Mouse (Mus musculus) naive thymus-derived CD4-positive, alpha-beta T cell, adult 2 months (primary cell): ENCODE measurements around the gene Arhgef17.
"Not testable (repeated sequence)": the region's sequence is repeated elsewhere in the genome, so short reads cannot be mapped to it uniquely, and the experiment has no call there.

ENCODE experiments used
- DNase-seq: peaks from one replicate; pipeline ENCODE4 v3.0.0-alpha.2; 2011; ENCODE audit warnings: low read depth

Gene Arhgef17

DNA sequence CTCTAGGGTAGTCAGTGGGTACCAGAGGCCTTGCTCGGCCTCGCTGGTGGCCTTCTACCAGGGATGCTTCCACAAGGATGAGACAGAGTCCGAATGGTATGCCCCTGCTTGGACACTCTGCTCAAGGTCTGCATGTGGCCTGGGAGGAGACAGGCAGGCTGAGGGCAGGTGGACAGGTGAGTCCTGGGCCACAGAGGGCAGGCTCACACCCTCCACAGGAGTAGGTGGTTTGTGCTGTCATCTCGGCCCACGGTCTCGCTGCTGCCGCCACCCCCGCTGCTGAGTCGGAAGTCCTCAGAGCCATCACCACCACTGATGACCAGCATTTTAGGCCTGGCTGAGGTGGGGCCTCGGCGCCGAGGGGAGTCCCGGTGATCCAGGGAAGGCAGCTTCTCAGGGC, 58.7 kb downstream of the Arhgef17 start:
- no peak for DNase-seq

DNA sequence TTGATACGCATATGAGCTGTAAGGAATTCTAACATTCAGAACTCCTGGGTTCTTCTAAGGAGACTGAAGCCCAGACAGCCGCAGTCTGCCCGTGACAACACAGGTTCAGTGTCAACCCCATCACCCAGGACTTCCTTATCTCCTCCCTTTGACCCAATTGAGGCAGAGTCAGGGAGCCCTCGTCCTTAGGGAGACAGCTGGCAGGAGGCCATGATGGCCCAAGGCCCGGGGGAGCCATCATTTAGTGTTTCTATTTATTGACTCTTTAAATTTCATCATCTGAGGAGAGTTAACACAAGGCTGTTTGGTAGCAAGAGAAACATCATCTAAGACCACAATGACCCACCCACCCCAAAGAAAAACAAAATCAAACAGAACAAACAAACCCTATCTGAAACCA, 60.0 kb downstream of the Arhgef17 start:
- DNase-seq = no peak

DNA sequence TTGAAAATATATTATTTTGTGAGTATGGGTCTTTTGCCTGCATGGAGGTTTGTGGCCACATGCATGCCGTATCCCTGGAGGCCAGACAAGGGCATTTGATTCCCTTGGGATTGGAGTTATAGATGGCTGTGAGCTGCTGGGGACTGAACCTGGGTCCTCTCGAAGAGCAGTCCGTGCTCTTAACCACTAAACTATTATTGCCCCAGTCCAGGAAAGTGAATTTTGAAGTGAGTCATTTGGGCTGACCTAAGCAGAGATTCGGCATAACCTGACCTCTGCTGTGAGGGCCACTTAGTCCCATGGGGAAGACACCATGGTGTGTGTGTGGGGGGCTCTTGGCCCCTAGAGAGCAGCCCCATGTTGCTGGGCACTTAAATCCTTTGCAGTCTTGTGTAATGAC, 60.6 kb downstream of the Arhgef17 start:
- no peak for DNase-seq

DNA sequence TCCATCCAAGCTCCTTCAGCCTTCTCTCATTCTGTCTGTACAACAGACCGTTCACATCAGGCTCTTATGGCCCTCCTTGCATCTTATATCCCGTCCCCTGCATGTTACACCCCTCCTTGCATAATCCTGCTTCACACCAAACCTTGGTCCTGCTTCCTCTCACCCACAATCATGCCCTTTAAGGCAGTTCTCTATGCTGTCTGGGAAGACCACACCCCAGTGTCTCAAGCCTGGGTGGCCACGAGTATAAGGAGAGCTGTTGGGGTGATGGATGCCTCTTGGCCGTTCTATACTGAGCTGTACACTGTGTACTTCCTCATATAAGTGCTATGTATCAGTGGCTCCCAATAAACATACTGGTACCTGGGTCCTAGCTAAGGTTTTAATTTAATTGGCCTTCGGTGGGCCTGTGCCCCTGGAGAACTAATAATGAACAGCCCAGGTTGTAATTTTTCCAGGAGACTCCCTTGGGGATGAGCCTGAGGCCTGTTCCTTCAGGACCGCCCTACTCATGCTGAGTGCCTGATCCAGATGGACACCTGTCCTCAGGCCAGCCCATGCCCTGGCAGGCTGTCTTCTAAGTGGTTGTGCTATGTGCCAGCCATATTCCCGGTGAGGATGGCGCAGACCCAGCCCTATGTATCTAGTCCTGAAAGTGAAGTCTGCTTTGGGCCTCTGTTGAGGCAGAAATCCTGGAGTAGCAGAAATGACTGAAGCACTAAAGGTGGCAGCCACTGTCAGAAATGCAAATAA, 61.9 kb downstream of the Arhgef17 start:
- DNase-seq = no peak

GRCm38 (mm10) chr7:100868551-100868950, 63.4 kb downstream of the Arhgef17 start:
- no peak for DNase-seq

GRCm38 (mm10) chr7:100867561-100867960, 64.3 kb downstream of the Arhgef17 start:
- no peak for DNase-seq

GRCm38 (mm10) chr7:100866675-100867074, 65.2 kb downstream of the Arhgef17 start:
- peak; percentile 89 for DNase-seq

DNA sequence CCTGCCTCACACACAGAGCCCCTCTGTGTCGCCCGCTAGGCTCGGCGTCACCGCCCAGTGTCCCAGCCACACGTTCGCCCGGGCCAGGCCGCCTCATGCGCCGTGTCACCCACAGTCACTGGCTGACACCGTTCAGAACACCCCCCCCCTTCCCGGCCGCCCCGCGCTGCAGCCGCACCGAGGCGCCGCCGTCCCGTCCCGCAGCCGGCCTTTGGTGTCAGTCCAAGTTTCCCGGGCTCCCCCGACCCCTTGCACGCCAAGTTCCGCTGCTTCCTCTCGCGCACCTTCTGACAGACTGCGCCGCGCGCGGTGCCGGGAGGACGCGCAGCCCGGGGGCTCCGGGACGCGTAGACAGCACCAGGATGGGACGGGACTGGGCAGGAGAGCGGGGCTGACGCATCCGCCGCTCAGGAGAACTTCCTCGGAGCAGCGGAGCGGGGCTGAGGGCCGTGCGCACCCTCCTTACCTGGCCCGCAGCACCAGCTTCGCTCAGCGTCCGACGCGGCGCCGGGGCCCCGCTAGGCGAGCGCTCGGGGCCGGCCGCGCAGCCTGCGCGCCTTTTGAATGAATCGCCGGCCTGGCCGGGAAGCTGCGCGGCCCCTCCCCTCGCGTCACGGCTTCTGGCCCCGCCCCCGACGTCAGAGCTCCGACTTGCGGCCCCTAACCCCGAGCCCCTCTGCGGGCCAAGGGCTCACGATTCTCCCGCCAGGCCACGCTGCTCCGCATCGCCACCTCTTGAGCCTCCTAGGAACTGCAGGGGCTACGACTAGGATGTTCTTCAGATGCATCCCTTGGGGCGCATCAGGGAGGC, 68.9 kb downstream of the Arhgef17 start, which contains the start of gene Relt:
Gene Relt, minus strand, starts transcription at position 619 of the 811 bp plus-strand sequence.
- DNase-seq = peak; percentile 99

DNA sequence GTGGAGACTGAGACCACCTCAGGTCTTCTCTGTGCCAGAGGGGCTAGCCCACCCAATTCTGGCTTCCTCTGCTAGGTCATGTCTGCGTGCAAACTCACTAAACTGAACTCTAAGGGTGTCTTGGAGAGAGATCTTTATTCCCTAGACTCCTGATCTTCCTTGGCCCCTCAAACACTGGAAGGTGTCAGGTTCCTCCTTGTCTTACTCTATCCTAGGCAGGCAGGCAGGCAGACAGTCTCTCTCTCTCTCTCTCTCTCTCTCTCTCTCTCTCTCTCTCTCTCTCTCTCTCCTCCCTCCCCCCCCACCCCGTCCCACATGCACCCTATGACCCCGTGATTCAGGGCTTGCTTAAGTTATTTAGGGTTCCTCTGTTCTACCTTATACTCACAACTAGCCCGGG, 69.6 kb downstream of the Arhgef17 start:
- no peak for DNase-seq

DNA sequence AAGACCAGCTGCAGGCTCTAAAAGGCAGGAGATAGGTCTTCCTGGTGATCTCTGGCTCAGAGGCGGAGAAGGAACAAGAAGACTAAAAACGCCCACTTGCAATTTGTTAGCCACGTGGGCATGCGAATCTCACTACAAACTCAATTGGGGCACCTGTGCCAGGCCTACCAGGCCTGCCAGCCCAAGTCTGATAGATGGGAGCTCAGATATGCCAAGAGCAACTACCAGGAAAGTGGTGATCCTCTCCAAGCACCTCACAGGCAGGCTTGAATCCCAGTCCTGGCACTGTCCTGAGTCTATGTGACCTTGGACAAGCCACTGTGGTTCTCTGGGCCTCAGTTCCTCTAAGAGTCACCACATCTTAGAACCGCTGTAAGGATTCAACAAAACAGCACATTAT, 70.7 kb downstream of the Arhgef17 start:
- DNase-seq = no peak

GRCm38 (mm10) chr7:100860450-100860849, 71.5 kb downstream of the Arhgef17 start:
- no peak for DNase-seq

DNA sequence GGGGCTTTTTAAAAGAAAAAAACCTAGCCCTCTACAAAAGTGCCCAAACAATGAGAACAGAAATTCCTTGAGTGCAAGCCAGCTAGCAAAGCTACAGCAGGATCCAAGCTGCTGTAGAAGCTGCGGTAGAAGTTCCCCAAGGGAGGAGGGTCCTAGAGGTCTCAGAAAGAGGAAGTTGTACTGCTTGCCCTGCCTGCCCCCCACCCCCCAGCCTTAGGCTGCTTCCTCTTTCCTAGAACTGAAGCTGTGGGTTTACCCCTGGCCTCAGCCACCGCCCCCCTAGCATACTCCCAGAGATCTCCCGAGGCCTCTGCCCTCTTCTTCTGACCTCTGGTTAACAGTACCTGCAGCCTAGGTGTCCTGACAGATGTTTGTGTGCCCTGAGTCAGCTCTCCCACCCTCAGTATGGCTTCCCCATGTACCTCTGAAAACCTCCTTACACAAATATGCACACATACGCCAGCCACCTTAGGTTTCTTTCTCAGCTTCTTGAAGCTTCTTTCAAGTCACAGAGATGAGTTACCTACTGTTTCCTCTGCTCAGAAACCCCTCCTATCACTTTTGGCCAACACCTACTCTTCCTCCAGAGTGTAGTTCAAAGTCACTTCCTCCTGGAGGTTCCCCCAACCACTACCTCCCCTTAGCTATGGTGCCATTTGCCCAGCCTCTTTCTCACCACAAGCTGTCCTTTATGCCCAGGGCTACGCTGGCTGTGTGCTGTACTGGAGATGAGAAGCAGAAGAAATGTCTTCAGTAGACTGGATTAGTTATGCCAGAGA, 75.9 kb downstream of the Arhgef17 start:
- peak; percentile 86 for DNase-seq

DNA sequence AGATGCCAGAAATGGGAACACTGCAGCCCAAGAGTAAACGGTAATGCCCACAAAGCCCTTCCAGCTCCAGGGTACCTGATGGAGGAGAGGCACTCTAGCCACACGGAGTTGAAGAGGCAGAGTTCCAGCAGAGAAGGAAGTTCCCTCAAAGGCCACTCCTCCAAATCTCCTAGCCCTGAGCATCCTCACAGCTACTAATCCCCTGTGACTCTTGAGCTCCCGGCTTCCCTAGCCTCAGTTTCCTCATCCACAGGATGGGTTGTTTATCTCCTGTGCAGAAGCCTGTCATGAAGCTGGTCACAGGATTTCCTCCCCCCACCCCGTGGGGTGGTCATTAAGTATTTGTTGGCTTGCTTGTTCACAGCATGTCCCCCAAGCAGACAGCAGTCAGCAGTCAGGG, 76.6 kb downstream of the Arhgef17 start:
- peak; percentile 39 for DNase-seq

- DNase-seq = no peak
These were observed 77.0 kb downstream of the Arhgef17 start for GRCm38 (mm10) chr7:100854861-100855260.

GRCm38 (mm10) chr7:100854137-100854814, 77.6 kb downstream of the Arhgef17 start:
- no peak for DNase-seq

DNA sequence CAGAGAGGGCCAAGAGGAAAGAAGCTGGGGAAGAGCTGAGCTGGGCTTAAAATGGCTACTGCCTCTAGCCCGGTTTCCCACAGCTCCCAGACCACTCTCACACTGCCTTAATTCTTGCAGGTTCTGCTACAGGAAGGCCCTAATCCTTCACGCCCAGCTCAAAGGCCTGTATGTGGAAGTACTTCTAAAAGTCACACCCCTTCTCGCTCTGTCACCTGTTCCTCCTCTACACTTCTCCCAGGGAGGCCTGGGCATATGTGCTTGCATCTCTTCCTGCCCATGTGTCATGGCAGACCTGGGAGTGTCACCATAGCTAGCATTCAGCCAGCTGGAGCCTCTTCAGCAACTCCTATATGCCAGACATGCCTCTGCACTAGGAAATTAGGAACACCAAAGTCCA, 78.5 kb downstream of the Arhgef17 start:
- no peak for DNase-seq

- DNase-seq = no peak
These were observed 80.2 kb downstream of the Arhgef17 start for GRCm38 (mm10) chr7:100851481-100852356.

- no peak for DNase-seq
These were observed 82.4 kb downstream of the Arhgef17 start for GRCm38 (mm10) chr7:100849508-100849907.

DNA sequence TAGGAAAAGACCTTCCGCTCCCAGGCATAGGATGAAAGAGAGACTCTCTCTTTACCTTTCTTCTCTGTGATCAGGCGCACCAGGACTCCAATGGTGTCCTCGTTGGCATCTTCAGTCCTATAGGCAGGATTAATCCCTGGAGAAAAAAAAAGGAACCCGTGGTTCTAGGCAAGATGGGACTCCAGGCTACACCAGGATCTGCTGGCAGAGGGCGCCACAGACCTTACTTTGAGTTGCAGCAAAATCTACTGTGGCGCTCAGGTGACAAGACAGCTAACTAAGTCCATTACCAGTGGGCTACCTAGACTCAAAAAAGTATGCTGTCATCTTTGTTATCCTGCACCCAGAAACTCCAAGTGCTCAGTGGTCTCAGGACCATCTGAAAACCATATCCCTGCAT, 83.2 kb downstream of the Arhgef17 start:
- DNase-seq = peak; percentile 83

DNA sequence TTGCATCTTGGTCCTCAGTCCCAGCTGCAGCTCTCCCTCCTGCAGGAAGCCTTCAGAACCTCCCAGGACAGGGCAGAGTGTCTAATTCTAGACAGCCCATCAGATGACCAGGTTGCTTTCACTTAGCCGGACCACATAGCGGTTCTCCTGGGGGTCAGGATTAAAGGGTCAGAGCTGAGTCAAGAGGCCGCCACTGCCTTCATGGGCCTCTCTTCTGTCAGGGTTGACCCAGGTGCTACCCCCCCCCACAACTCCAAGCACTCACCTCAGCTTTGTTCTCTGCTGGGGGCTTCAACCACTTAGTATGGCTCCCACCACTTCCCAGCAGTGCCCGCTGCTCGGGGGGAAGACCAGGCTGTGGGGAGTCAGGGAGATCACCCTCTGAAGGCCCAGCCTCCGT, 84.8 kb downstream of the Arhgef17 start:
- DNase-seq = no peak

- DNase-seq = not testable (repeated sequence)
These were observed 85.9 kb downstream of the Arhgef17 start for GRCm38 (mm10) chr7:100846033-100846432.
